Mouse (Mus musculus) frontal cortex, adult (tissue): ENCODE measurements at regions not wholly inside any gene's neighbourhood (a gene's known extent, or its start where the extent isn't known, plus 50 kb on each side); places are given as distances from the start of the nearest gene placed in this dataset.

Experiments
- ATAC-seq: cut with Nextera tagmentation; 2 replicates; pipeline ENCODE4 v1.9.2; 2017; ENCODE audit warnings: mild to moderate bottlenecking, moderate library complexity, mixed read lengths; ENCODE audit not compliant: low TSS enrichment

GRCm38 (mm10) chr1:35331602-35332339 is 482.0 kb downstream of the Plekhb2 start:
- ATAC-seq = peak; percentile 81

GRCm38 (mm10) chr1:35332340-35332684 is 482.5 kb downstream of the Plekhb2 start:
- no peak; the same call in 1 of the 2 replicates for ATAC-seq

- no peak for ATAC-seq
Measured at GRCm38 (mm10) chr1:35337647-35338046, 487.9 kb downstream of the Plekhb2 start.

GRCm38 (mm10) chr1:35338184-35338583 is 488.4 kb downstream of the Plekhb2 start:
- no peak for ATAC-seq

- no peak for ATAC-seq
Measured at GRCm38 (mm10) chr1:35344539-35344938, 494.8 kb downstream of the Plekhb2 start.

- no peak for ATAC-seq
Measured at GRCm38 (mm10) chr1:35348294-35348693, 498.5 kb downstream of the Plekhb2 start.

GRCm38 (mm10) chr1:35358981-35359380 is 509.2 kb downstream of the Plekhb2 start:
- ATAC-seq = no peak

- ATAC-seq = peak; percentile 95
Measured at GRCm38 (mm10) chr1:35361465-35361864, 511.7 kb downstream of the Plekhb2 start.

- 0 out of 2 replicates have a peak, but pooled peaks have one; percentile 45 for ATAC-seq
Measured at GRCm38 (mm10) chr1:35362836-35363235, 513.1 kb downstream of the Plekhb2 start.

GRCm38 (mm10) chr1:35366559-35366958 is 516.8 kb downstream of the Plekhb2 start:
- ATAC-seq = no peak

GRCm38 (mm10) chr1:35372751-35373150 is 523.0 kb downstream of the Plekhb2 start:
- ATAC-seq = no peak

- ATAC-seq = no peak
Measured at GRCm38 (mm10) chr1:35380633-35381385, 531.0 kb downstream of the Plekhb2 start.

GRCm38 (mm10) chr1:35385430-35385829 is 535.7 kb downstream of the Plekhb2 start:
- peak; percentile 64 for ATAC-seq

GRCm38 (mm10) chr1:35388181-35388580 is 538.4 kb downstream of the Plekhb2 start:
- ATAC-seq = peak; percentile 86

- no peak for ATAC-seq
Measured at GRCm38 (mm10) chr1:35390371-35390770, 540.6 kb downstream of the Plekhb2 start.

- no peak for ATAC-seq
Measured at GRCm38 (mm10) chr1:35390858-35391586, 541.2 kb downstream of the Plekhb2 start.

GRCm38 (mm10) chr1:35393550-35394118 is 543.9 kb downstream of the Plekhb2 start:
- no peak for ATAC-seq

GRCm38 (mm10) chr1:35400674-35401359 is 551.0 kb downstream of the Plekhb2 start:
- ATAC-seq = no peak

GRCm38 (mm10) chr1:35402995-35403394 is 553.2 kb downstream of the Plekhb2 start:
- peak; percentile 94 for ATAC-seq

GRCm38 (mm10) chr1:35405418-35405817 is 555.6 kb downstream of the Plekhb2 start:
- ATAC-seq = no peak

GRCm38 (mm10) chr1:35415646-35416045 is 565.9 kb downstream of the Plekhb2 start:
- no peak for ATAC-seq
